Mouse (Mus musculus): ENCODE data around the gene Tmem176a. TPM values are rescaled to one million over a fixed set of nuclear protein-coding genes. Genes with fewer than 3 reads are reported as not detected.

The Tmem176a gene
- polyA plus RNA-seq (2014; fragmentation: Illumina TruSeq; extraction: RNeasy Lipid Tissue Mini Kit (QIAGEN cat#74804); ENCODE audit: low read depth, low replicate concordance) = 200 TPM

GRCm38 (mm10) chr6:48840371-48840969 is at the start of gene Tmem176a:
Gene Tmem176a, plus strand, starts transcription at chr6:48840919.

GRCm38 (mm10) chr6:48840973-48841625 is 380 bp downstream of the Tmem176a start, which contains the start of gene Tmem176b:
Gene Tmem176b, minus strand, starts transcription at chr6:48841496.

GRCm38 (mm10) chr6:48872596-48872995 is 31.9 kb downstream of the Tmem176a start, which contains the start of gene Aoc1:
Gene Aoc1, plus strand, starts transcription at chr6:48872896.

Other genes with a start within 250 kb of the Tmem176a start
- gene Repin1, start 247.0 kb upstream of the Tmem176a start, polyA plus RNA-seq (2014; fragmentation: Illumina TruSeq; extraction: RNeasy Lipid Tissue Mini Kit (QIAGEN cat#74804); ENCODE audit: low read depth, low replicate concordance) = 12.8 TPM
- not detected for gene Gm44965, start 247.0 kb upstream of the Tmem176a start, polyA plus RNA-seq (2014; fragmentation: Illumina TruSeq; extraction: RNeasy Lipid Tissue Mini Kit (QIAGEN cat#74804); ENCODE audit: low read depth, low replicate concordance)
- 0.12 TPM for gene Zfp775, start 238.9 kb upstream of the Tmem176a start, polyA plus RNA-seq (2014; fragmentation: Illumina TruSeq; extraction: RNeasy Lipid Tissue Mini Kit (QIAGEN cat#74804); ENCODE audit: low read depth, low replicate concordance)
- gene AI854703, start 214.2 kb upstream of the Tmem176a start, polyA plus RNA-seq (2014; fragmentation: Illumina TruSeq; extraction: RNeasy Lipid Tissue Mini Kit (QIAGEN cat#74804); ENCODE audit: low read depth, low replicate concordance) = 0.35 TPM
- 33.4 TPM for gene Gimap8, start 193.7 kb upstream of the Tmem176a start, polyA plus RNA-seq (2014; fragmentation: Illumina TruSeq; extraction: RNeasy Lipid Tissue Mini Kit (QIAGEN cat#74804); ENCODE audit: low read depth, low replicate concordance)
- 18.7 TPM for gene Gimap9, start 164.8 kb upstream of the Tmem176a start, polyA plus RNA-seq (2014; fragmentation: Illumina TruSeq; extraction: RNeasy Lipid Tissue Mini Kit (QIAGEN cat#74804); ENCODE audit: low read depth, low replicate concordance)
- 218 TPM for gene Gimap4, start 156.4 kb upstream of the Tmem176a start, polyA plus RNA-seq (2014; fragmentation: Illumina TruSeq; extraction: RNeasy Lipid Tissue Mini Kit (QIAGEN cat#74804); ENCODE audit: low read depth, low replicate concordance)
- gene Gimap6, start 132.7 kb upstream of the Tmem176a start, polyA plus RNA-seq (2014; fragmentation: Illumina TruSeq; extraction: RNeasy Lipid Tissue Mini Kit (QIAGEN cat#74804); ENCODE audit: low read depth, low replicate concordance) = 106 TPM
- gene Gm28053, start 122.3 kb upstream of the Tmem176a start, polyA plus RNA-seq (2014; fragmentation: Illumina TruSeq; extraction: RNeasy Lipid Tissue Mini Kit (QIAGEN cat#74804); ENCODE audit: low read depth, low replicate concordance) = 4.4 TPM
- gene Gimap7, start 122.3 kb upstream of the Tmem176a start, polyA plus RNA-seq (2014; fragmentation: Illumina TruSeq; extraction: RNeasy Lipid Tissue Mini Kit (QIAGEN cat#74804); ENCODE audit: low read depth, low replicate concordance) = not detected
- 2.8 TPM for gene Gimap1, start 101.9 kb upstream of the Tmem176a start, polyA plus RNA-seq (2014; fragmentation: Illumina TruSeq; extraction: RNeasy Lipid Tissue Mini Kit (QIAGEN cat#74804); ENCODE audit: low read depth, low replicate concordance)
- gene Gimap5, start 94.7 kb upstream of the Tmem176a start, polyA plus RNA-seq (2014; fragmentation: Illumina TruSeq; extraction: RNeasy Lipid Tissue Mini Kit (QIAGEN cat#74804); ENCODE audit: low read depth, low replicate concordance) = 10.3 TPM
- gene Gimap3, start 70.1 kb upstream of the Tmem176a start, polyA plus RNA-seq (2014; fragmentation: Illumina TruSeq; extraction: RNeasy Lipid Tissue Mini Kit (QIAGEN cat#74804); ENCODE audit: low read depth, low replicate concordance) = 1.2 TPM
- gene Tmem176b, start 577 bp downstream of the Tmem176a start, polyA plus RNA-seq (2014; fragmentation: Illumina TruSeq; extraction: RNeasy Lipid Tissue Mini Kit (QIAGEN cat#74804); ENCODE audit: low read depth, low replicate concordance) = 47.6 TPM
- gene Aoc1, start 32.0 kb downstream of the Tmem176a start, polyA plus RNA-seq (2014; fragmentation: Illumina TruSeq; extraction: RNeasy Lipid Tissue Mini Kit (QIAGEN cat#74804); ENCODE audit: low read depth, low replicate concordance) = not detected
- not detected for gene 1600015I10Rik, start 89.0 kb downstream of the Tmem176a start, polyA plus RNA-seq (2014; fragmentation: Illumina TruSeq; extraction: RNeasy Lipid Tissue Mini Kit (QIAGEN cat#74804); ENCODE audit: low read depth, low replicate concordance)
- gene Doxl2, start 134.0 kb downstream of the Tmem176a start, polyA plus RNA-seq (2014; fragmentation: Illumina TruSeq; extraction: RNeasy Lipid Tissue Mini Kit (QIAGEN cat#74804); ENCODE audit: low read depth, low replicate concordance) = not detected
- gene Svs1, start 145.9 kb downstream of the Tmem176a start, polyA plus RNA-seq (2014; fragmentation: Illumina TruSeq; extraction: RNeasy Lipid Tissue Mini Kit (QIAGEN cat#74804); ENCODE audit: low read depth, low replicate concordance) = not detected
- gene Gpnmb, start 195.6 kb downstream of the Tmem176a start, polyA plus RNA-seq (2014; fragmentation: Illumina TruSeq; extraction: RNeasy Lipid Tissue Mini Kit (QIAGEN cat#74804); ENCODE audit: low read depth, low replicate concordance) = 1.0 TPM
- 29.0 TPM for gene Malsu1, start 232.9 kb downstream of the Tmem176a start, polyA plus RNA-seq (2014; fragmentation: Illumina TruSeq; extraction: RNeasy Lipid Tissue Mini Kit (QIAGEN cat#74804); ENCODE audit: low read depth, low replicate concordance)

Data from adrenal gland, adult 10 weeks (tissue).